Mouse (Mus musculus): ENCODE measurements around the gene Bpi. TPM values are rescaled to one million over a fixed set of nuclear protein-coding genes. Genes with fewer than 3 reads are reported as not detected.
A peak's percentile ranks its signal among the peaks of the same experiment; 100 is the strongest.

Bpi gene
- polyA plus RNA-seq (2015; fragmentation: Nextera tagmentation; extraction: Ambion mirVana): not detected in 2 replicates

GRCm38 (mm10) chr2:158258005-158258418, at the start of gene Bpi:
Bpi (plus strand) TSS chr2:158258094.
- no peaks in the 10 kb centered on the region for H3K36me3 ChIP-seq (ENCODE audit: control insufficient read depth, insufficient read depth)
- no peaks in the 10 kb centered on the region for H3K9me3 ChIP-seq (replicated peaks; ENCODE audit: control insufficient read depth, low read length)
- H3K9ac ChIP-seq (ENCODE audit: low read length): no peak within 1 kb of the TSS
- no peak for ATAC-seq (replicated peaks; ENCODE audit: extremely low read depth, insufficient read depth, low FRiP score)
- H3K27ac ChIP-seq (ENCODE audit: low read length): no peak within 1 kb of the TSS
- peaks cover 3% of the 10 kb centered on the region; the same call in 1 of the 2 replicates for H3K27me3 ChIP-seq (ENCODE audit: control insufficient read depth, insufficient read depth, low read length)
- no peak within 1 kb of the TSS for H3K4me3 ChIP-seq (ENCODE audit: low read length)
- peaks cover 2% of the 10 kb centered on the region; the same call in 1 of the 2 replicates for H3K4me1 ChIP-seq (ENCODE audit: control insufficient read depth, insufficient read depth, low read length)
- peak within 1 kb of the TSS; percentile 11; the same call in 1 of the 2 replicates for H3K4me2 ChIP-seq (ENCODE audit: low read depth, low read length)
- WGBS: 52% methylated on average over 18 of the region's 18 CpGs

- no peak overlapping the region for H3K27ac ChIP-seq (ENCODE audit: low read length)
- ATAC-seq (replicated peaks; ENCODE audit: extremely low read depth, insufficient read depth, low FRiP score): no peak
- H3K9ac ChIP-seq (ENCODE audit: low read length): no peak overlapping the region
- no peak overlapping the region for H3K4me2 ChIP-seq (ENCODE audit: low read depth, low read length)
- H3K36me3 ChIP-seq (ENCODE audit: control insufficient read depth, insufficient read depth): no peaks in the 10 kb centered on the region
- H3K27me3 ChIP-seq (ENCODE audit: control insufficient read depth, insufficient read depth, low read length): no peaks in the 10 kb centered on the region
- no peak overlapping the region for H3K4me3 ChIP-seq (ENCODE audit: low read length)
- WGBS: 51% methylated on average over 9 of the region's 9 CpGs
- H3K4me1 ChIP-seq (ENCODE audit: control insufficient read depth, insufficient read depth, low read length): peaks cover 3% of the 10 kb centered on the region; the same call in 1 of the 2 replicates
- no peaks in the 10 kb centered on the region for H3K9me3 ChIP-seq (replicated peaks; ENCODE audit: control insufficient read depth, low read length)
Measured at GRCm38 (mm10) chr2:158209776-158210175, 48.1 kb upstream of the Bpi start.

- Histone ChIP-seq H3K27me3 (ENCODE audit: control insufficient read depth, insufficient read depth, low read length) (no peaks in the 10 kb centered on the region), H3K27ac (ENCODE audit: low read length) (no peak overlapping the region), H3K4me1 (ENCODE audit: control insufficient read depth, insufficient read depth, low read length) (peaks cover 3% of the 10 kb centered on the region; the same call in 1 of the 2 replicates), H3K36me3 (ENCODE audit: control insufficient read depth, insufficient read depth) (no peaks in the 10 kb centered on the region), H3K4me2 (ENCODE audit: low read depth, low read length) (no peak overlapping the region), H3K9me3 (replicated peaks; ENCODE audit: control insufficient read depth, low read length) (no peaks in the 10 kb centered on the region), H3K9ac (ENCODE audit: low read length) (no peak overlapping the region), H3K4me3 (ENCODE audit: low read length) (no peak overlapping the region)
- no peak for ATAC-seq (replicated peaks; ENCODE audit: extremely low read depth, insufficient read depth, low FRiP score)
- 40% methylated on average over 4 of the region's 4 CpGs for WGBS
Measured at GRCm38 (mm10) chr2:158210503-158210902, 47.4 kb upstream of the Bpi start.

GRCm38 (mm10) chr2:158210958-158211357, 46.9 kb upstream of the Bpi start:
- Histone ChIP-seq H3K9ac (ENCODE audit: low read length) (no peak overlapping the region), H3K4me2 (ENCODE audit: low read depth, low read length) (peak overlapping the region; percentile 45), H3K9me3 (replicated peaks; ENCODE audit: control insufficient read depth, low read length) (no peaks in the 10 kb centered on the region), H3K4me3 (ENCODE audit: low read length) (no peak overlapping the region), H3K27ac (ENCODE audit: low read length) (no peak overlapping the region), H3K27me3 (ENCODE audit: control insufficient read depth, insufficient read depth, low read length) (no peaks in the 10 kb centered on the region), H3K36me3 (ENCODE audit: control insufficient read depth, insufficient read depth) (no peaks in the 10 kb centered on the region), H3K4me1 (ENCODE audit: control insufficient read depth, insufficient read depth, low read length) (peaks cover 3% of the 10 kb centered on the region; the same call in 1 of the 2 replicates)
- 26% methylated on average over 10 of the region's 10 CpGs for WGBS
- no peak for ATAC-seq (replicated peaks; ENCODE audit: extremely low read depth, insufficient read depth, low FRiP score)

- no peak for ATAC-seq (replicated peaks; ENCODE audit: extremely low read depth, insufficient read depth, low FRiP score)
- Histone ChIP-seq H3K9ac (ENCODE audit: low read length) (no peak overlapping the region), H3K27me3 (ENCODE audit: control insufficient read depth, insufficient read depth, low read length) (no peaks in the 10 kb centered on the region), H3K27ac (ENCODE audit: low read length) (no peak overlapping the region), H3K36me3 (ENCODE audit: control insufficient read depth, insufficient read depth) (no peaks in the 10 kb centered on the region), H3K4me3 (ENCODE audit: low read length) (no peak overlapping the region), H3K4me1 (ENCODE audit: control insufficient read depth, insufficient read depth, low read length) (peaks cover 3% of the 10 kb centered on the region; the same call in 1 of the 2 replicates), H3K9me3 (replicated peaks; ENCODE audit: control insufficient read depth, low read length) (no peaks in the 10 kb centered on the region), H3K4me2 (ENCODE audit: low read depth, low read length) (no peak overlapping the region)
- 65% methylated on average over 4 of the region's 4 CpGs for WGBS
Measured at GRCm38 (mm10) chr2:158211764-158212471, 46.0 kb upstream of the Bpi start.

- 0 out of 2 replicates have a peak, but pooled peaks have one; percentile 28 for ATAC-seq (replicated peaks; ENCODE audit: extremely low read depth, insufficient read depth, low FRiP score)
- no peak overlapping the region for H3K27ac ChIP-seq (ENCODE audit: low read length)
Measured at GRCm38 (mm10) chr2:158215283-158216117, 42.4 kb upstream of the Bpi start.

GRCm38 (mm10) chr2:158216510-158216909, 41.4 kb upstream of the Bpi start:
- H3K27ac ChIP-seq (ENCODE audit: low read length): no peak overlapping the region
- H3K9me3 ChIP-seq (replicated peaks; ENCODE audit: control insufficient read depth, low read length): no peaks in the 10 kb centered on the region
- ATAC-seq (replicated peaks; ENCODE audit: extremely low read depth, insufficient read depth, low FRiP score): no peak
- no peak overlapping the region for H3K4me3 ChIP-seq (ENCODE audit: low read length)
- WGBS: 80% methylated on average over 8 of the region's 8 CpGs
- no peaks in the 10 kb centered on the region for H3K27me3 ChIP-seq (ENCODE audit: control insufficient read depth, insufficient read depth, low read length)
- no peaks in the 10 kb centered on the region for H3K36me3 ChIP-seq (ENCODE audit: control insufficient read depth, insufficient read depth)
- no peak overlapping the region for H3K4me2 ChIP-seq (ENCODE audit: low read depth, low read length)
- H3K9ac ChIP-seq (ENCODE audit: low read length): no peak overlapping the region
- H3K4me1 ChIP-seq (ENCODE audit: control insufficient read depth, insufficient read depth, low read length): no peaks in the 10 kb centered on the region

More at GRCm38 (mm10) chr2:158215283-158216117, 42.4 kb upstream of the Bpi start:
- H3K36me3 ChIP-seq (ENCODE audit: control insufficient read depth, insufficient read depth): no peaks in the 10 kb centered on the region
- peaks cover 3% of the 10 kb centered on the region; the same call in 1 of the 2 replicates for H3K4me1 ChIP-seq (ENCODE audit: control insufficient read depth, insufficient read depth, low read length)
- H3K27me3 ChIP-seq (ENCODE audit: control insufficient read depth, insufficient read depth, low read length): no peaks in the 10 kb centered on the region
- no peak overlapping the region for H3K4me3 ChIP-seq (ENCODE audit: low read length)
- no peak overlapping the region for H3K4me2 ChIP-seq (ENCODE audit: low read depth, low read length)
- H3K9ac ChIP-seq (ENCODE audit: low read length): no peak overlapping the region
- 56% methylated on average over 9 of the region's 9 CpGs for WGBS
- H3K9me3 ChIP-seq (replicated peaks; ENCODE audit: control insufficient read depth, low read length): no peaks in the 10 kb centered on the region

GRCm38 (mm10) chr2:158219562-158219961, 38.3 kb upstream of the Bpi start:
- Histone ChIP-seq H3K4me3 (ENCODE audit: low read length) (no peak overlapping the region), H3K27me3 (ENCODE audit: control insufficient read depth, insufficient read depth, low read length) (no peaks in the 10 kb centered on the region), H3K4me1 (ENCODE audit: control insufficient read depth, insufficient read depth, low read length) (peaks cover 8% of the 10 kb centered on the region), H3K9ac (ENCODE audit: low read length) (no peak overlapping the region), H3K36me3 (ENCODE audit: control insufficient read depth, insufficient read depth) (no peaks in the 10 kb centered on the region), H3K9me3 (replicated peaks; ENCODE audit: control insufficient read depth, low read length) (no peaks in the 10 kb centered on the region), H3K27ac (ENCODE audit: low read length) (no peak overlapping the region), H3K4me2 (ENCODE audit: low read depth, low read length) (no peak overlapping the region)
- 71% methylated on average over 2 of the region's 2 CpGs for WGBS
- ATAC-seq (replicated peaks; ENCODE audit: extremely low read depth, insufficient read depth, low FRiP score): no peak

All from heart, embryonic 16.5 days (tissue).